Mouse (Mus musculus) C2C12 (cell line): ENCODE results near the gene Foxs1.

ENCODE experiments used
- CEBPB ChIP-seq: IDR thresholded peaks from one replicate; pipeline ENCODE4 v1.6.1; 2011; ENCODE audit warnings: low read depth, mild to moderate bottlenecking, control low read depth, moderate library complexity
- CTCF ChIP-seq: IDR thresholded peaks from one replicate; pipeline ENCODE4 v1.5.1; 2011; ENCODE audit not compliant: control insufficient read depth, insufficient read depth, insufficient read length
- FOSL1 ChIP-seq: IDR thresholded peaks from one replicate; pipeline ENCODE4 v1.8.0; 2011; ENCODE audit warnings: mild to moderate bottlenecking, low read length; ENCODE audit not compliant: poor library complexity, insufficient read depth, severe bottlenecking
- MAX ChIP-seq: IDR thresholded peaks from one replicate; pipeline ENCODE4 v1.6.1; 2011; ENCODE audit warnings: mild to moderate bottlenecking, control low read depth
- MYOG ChIP-seq: IDR thresholded peaks from one replicate; pipeline ENCODE4 v1.6.1; 2011; ENCODE audit not compliant: control insufficient read depth, insufficient read length; ENCODE audit errors: extremely low read depth
- USF1 ChIP-seq: IDR thresholded peaks from one replicate; pipeline ENCODE4 v1.6.1; 2011; ENCODE audit warnings: low read depth, mild to moderate bottlenecking, control low read depth, moderate library complexity

- no peak for TF ChIP-seq CTCF
- no peak for TF ChIP-seq MYOG
- no peak for TF ChIP-seq USF1
- TF ChIP-seq CEBPB: no peak
- no peak for TF ChIP-seq MAX
- TF ChIP-seq FOSL1: no peak
These were observed 19.1 kb upstream of the Foxs1 start for GRCm38 (mm10) chr2:152951850-152952720.
